Mouse (Mus musculus) layer of hippocampus, adult 8-10 months (tissue): ENCODE results near the gene Tas2r137. TPM values are rescaled to one million over a fixed set of nuclear protein-coding genes. Genes with fewer than 3 reads are reported as not detected.

Experiments
- DNase-seq, 2 experiments: peaks; one replicate each; pipeline ENCODE4 v3.0.0; 2022; ENCODE audit warnings: low spot score in 2 of 2
- total RNA-seq, 4 experiments: library from RNA; stranded (reverse); gene quantifications; 2 replicates each; pipeline ENCODE4 v1.2.4; 2022

Gene Tas2r137
- not detected for total RNA-seq

DNA sequence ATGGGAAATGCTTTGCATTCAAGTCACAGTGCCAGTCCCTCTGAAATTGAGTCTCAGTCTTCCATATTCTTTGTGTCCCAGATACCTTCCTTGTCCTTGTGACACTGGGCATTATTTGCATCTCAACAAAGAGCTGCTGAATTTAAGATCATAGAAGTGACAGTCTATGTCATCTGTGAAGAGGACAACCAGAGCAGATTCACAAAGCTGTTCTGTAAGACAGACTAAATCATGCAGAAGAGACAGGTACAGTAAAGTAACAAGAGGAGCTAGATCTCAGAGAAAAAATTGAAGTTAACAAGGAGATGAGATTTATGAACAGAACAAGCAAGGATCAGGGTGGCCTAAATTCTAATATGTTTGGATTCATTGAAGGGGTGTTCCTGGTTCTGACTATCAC, at the start of gene Tas2r137:
Tas2r137 (plus strand) TSS at position 301 of the 400 bp plus-strand sequence.
- DNase-seq, result no peak

DNA sequence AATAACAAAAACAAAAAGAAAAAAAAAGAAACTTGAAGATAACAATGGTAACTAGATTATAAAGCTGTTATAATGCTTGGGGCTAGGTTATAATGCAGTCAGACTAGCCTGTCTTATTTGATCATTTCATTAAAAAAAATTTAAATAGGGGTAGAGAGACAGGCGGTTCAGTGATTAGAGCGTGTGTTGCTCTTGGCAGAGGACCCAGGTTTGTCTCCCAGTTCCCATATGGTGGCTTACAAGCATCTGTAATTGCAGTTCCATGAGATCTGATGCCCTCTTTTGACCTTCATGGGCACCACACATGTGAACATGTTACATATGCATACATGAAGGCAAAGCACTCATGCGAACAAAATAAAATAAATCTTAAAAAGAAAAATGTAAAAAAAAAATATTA, 49.8 kb upstream of the Tas2r137 start:
- no peak for DNase-seq

DNA sequence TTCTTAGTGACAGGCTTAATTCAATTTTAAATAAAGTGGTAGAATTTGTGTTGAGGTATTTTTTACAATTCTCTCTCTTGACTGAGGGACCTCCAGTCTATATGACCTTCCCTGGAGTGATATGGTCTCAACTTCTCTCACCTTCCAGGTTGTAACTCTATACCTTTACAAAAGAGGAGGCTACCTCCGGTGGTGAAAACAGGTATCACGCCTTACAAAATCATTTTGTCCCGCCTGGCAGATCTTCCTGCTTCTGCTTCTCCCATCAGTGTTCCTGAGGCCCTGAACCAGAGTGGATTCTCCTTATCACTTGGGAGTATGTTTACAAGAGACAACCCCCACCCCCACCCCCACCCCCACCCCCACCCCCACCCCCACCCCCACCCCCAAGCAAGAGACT, 49.3 kb upstream of the Tas2r137 start:
- DNase-seq, result no peak

GRCm38 (mm10) chr6:40443281-40443928, 47.6 kb upstream of the Tas2r137 start:
- DNase-seq, result no peak

- DNase-seq, result no peak
Measured at GRCm38 (mm10) chr6:40448626-40449025, 42.4 kb upstream of the Tas2r137 start.

DNA sequence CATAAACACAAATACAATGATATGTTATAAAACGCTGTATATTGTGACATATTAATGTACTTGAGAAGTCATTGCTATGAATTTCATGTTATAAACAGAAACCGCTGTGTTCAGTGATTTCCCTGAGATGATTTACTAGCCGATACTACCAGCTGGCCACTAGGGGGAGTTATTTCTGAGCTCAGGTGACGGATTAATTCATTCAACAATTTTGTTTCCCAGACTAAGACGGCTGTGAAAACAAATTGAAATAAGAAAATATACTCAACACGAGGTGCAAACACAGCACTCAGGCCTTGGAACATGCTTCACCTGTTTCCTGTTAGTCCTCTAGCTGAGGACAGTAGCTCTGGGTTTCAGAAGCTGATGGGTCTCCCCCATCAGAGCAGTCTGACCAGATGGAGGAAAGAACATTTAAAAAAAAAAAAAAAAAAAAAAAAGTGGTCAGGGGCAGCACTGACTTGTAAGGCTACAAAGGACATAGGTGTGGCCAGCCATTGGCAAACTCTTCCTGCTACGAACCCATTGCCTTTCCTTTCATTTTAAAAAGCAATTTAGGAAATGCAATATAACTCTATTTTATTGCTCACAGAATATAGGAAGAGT, 36.5 kb upstream of the Tas2r137 start:
- no peak for DNase-seq

GRCm38 (mm10) chr6:40465710-40466109, 25.3 kb upstream of the Tas2r137 start:
- no peak for DNase-seq

DNA sequence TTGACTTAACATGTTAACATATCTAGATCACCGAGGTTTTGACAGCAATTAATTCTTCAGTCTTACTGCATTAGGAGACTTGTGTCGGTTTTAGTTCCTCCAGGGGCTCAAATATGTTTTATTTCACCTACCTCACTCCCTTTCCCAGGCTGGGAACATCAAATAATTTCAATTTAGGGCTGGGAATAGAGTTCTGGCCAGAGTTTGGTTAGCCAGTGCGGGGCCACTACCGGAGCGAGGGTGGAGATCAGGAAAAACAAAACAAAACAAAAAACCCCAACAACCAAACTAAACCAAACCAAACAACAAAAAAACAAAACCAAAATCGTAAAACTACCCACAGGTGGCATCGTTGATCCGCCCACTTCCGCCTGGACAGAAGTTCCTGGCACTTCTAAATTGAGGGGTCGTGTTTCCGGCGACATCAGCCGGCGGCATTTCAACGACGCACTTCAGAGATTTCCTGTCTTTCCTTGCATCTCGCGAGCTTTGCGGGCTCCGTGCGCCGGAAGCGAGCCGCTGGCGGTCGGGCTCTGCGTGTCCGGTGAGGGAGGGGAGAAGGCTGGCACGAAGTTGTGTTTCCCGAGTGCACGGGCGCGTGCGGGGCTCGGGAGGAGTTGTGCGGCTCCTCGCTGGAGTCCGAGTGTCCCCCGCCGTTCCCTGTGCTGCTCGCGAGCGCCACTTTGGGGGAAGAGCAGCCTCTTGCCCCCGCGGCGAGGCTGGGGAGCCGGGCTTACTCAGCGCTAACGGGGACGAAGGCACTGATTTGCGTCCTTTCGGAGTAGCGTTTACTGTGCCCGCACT, 19.9 kb upstream of the Tas2r137 start, which contains the start of gene Ssbp1:
Ssbp1 (plus strand) TSS at position 437 of the 804 bp plus-strand sequence.
- peak; percentile 84 to 90 for DNase-seq

DNA sequence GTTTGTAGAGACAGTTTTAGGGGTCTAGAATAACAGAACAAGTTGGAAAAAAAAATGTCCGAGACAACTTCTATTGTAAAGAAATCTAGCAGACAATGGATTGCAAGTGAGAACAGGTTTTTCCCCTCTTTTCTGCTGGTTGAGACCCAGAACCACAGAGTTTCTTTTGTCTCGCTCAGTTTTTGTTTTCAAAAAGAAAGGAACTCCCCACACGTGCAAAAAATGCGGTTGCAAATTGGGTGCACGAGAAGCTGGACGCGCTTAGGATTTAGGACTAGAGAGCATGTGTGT, 19.4 kb upstream of the Tas2r137 start:
- no peak for DNase-seq

GRCm38 (mm10) chr6:40476132-40476531, 14.9 kb upstream of the Tas2r137 start:
- DNase-seq, result no peak

- DNase-seq, result no peak
Measured at GRCm38 (mm10) chr6:40479705-40480104, 11.3 kb upstream of the Tas2r137 start.

DNA sequence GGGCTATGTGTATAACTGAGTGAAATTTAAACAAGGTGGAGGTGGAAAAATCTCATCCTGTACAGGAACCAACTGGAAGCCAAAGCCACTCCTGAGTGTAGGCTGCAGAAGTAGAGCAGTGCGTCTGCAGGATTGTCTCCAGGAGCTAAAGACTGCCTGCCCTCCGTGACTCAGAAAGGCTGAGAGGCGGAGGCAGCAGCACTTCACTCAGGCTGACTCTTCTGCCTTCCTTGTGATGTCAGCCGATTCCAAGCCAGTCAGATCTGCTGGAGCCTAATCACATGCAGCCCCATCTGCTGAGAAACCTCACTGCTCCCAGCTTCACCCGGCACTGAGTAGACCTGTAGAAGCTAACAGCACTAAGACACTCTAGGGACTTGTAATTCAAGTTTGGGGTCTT, 8.7 kb upstream of the Tas2r137 start:
- no peak for DNase-seq

GRCm38 (mm10) chr6:40493229-40493628, 2.2 kb downstream of the Tas2r137 start, which contains the start of gene Tas2r108:
TSS of gene Tas2r108 (plus strand) at chr6:40493529.
- no peak for DNase-seq

- no peak for DNase-seq
Measured at GRCm38 (mm10) chr6:40519408-40519807, 28.4 kb downstream of the Tas2r137 start, which contains the start of gene Prss37. TSS of gene Prss37 (minus strand) at chr6:40519508.

Other genes starting within 250 kb of the Tas2r137 start
- gene Agk, start 166.1 kb upstream of the Tas2r137 start, total RNA-seq, result 10 to 100 TPM; 39.7 to 51.9 (median 45.8) TPM
- gene E330009J07Rik, start 55.1 kb upstream of the Tas2r137 start, total RNA-seq, result 10 to 100 TPM; 40.4 to 53.1 (median 45.7) TPM
- gene Wee2, start 52.1 kb upstream of the Tas2r137 start, total RNA-seq, result under 1 TPM in 1 of 4 experiments, not detected in 3; 0.16 TPM
- gene Ssbp1, start 19.9 kb upstream of the Tas2r137 start, total RNA-seq, result 10 to 100 TPM; 26.2 to 35.5 (median 32.6) TPM
- under 1 TPM in 1 of 4 experiments, not detected in 3; 0.33 TPM for gene Tas2r108, start 2.3 kb downstream of the Tas2r137 start, total RNA-seq
- not detected for gene Prss37, start 28.3 kb downstream of the Tas2r137 start, total RNA-seq
- not detected for gene Olfr461, start 63.8 kb downstream of the Tas2r137 start, total RNA-seq
- gene Olfr460, start 78.3 kb downstream of the Tas2r137 start, total RNA-seq, result not detected
- 1 to 10 TPM in 3 of 4 experiments, under 1 TPM in 1; 0.75 to 7.2 (median 4.1) TPM for gene Clec5a, start 94.6 kb downstream of the Tas2r137 start, total RNA-seq
- not detected for gene Tas2r138, start 122.1 kb downstream of the Tas2r137 start, total RNA-seq
- not detected for gene Mgam, start 137.6 kb downstream of the Tas2r137 start, total RNA-seq